11 mouse cellular contexts compared by ENCODE assay signal in the genomic region with DNA sequence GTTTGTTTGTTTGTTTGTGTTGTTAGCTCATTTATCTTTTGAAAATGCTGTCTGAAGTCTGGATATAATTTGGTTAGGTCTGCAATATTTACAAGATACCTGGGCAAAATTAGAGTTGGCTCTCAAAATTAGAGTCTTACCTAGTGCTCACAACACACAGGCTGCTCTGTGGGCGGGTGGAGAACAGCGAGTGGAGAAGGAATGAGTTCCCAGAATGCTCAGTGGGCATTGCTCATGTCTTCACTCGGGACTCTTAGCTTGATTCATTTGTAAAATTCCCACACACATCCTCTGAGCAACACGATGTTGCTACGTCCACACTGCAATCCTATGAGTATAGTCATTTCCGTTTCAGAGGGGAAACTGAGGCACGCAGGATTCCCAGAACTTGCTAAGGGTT.
"Had no signal": no experiment of that assay in that cellular context is flagged by ENCODE, and none has a peak within 500 bp of the region (broad histone marks: within the 10 kb centered on the region; RNA-seq: fewer than 3 reads in every experiment).

No protein-coding gene starts in this region.

- H3K9ac ChIP-seq: hindbrain, embryonic 15.5 days; limb, embryonic 13.5 days; liver, embryonic 14.5 days; midbrain, embryonic 12.5 days had no signal

- H3K4me2 ChIP-seq: hindbrain, embryonic 15.5 days; limb, embryonic 13.5 days; midbrain, embryonic 12.5 days had no signal

- H3K4me3 ChIP-seq: hindbrain, embryonic 15.5 days; left cerebral cortex, adult 2 months; limb, embryonic 13.5 days; midbrain, embryonic 12.5 days had no signal

- ATAC-seq: inflammation-experienced regulatory T-cells, adult 6 months; intestine, postnatal 0 days; midbrain, embryonic 16.5 days had no signal

- H3K36me3 ChIP-seq: hindbrain, embryonic 15.5 days; limb, embryonic 13.5 days; midbrain, embryonic 12.5 days had no signal

- DNase-seq: kidney, adult 8-10 months; lung, adult 18-20 months; thymus, postnatal 36 days had no signal

- H3K27ac ChIP-seq: left cerebral cortex, adult 2 months; limb, embryonic 13.5 days; liver, embryonic 14.5 days; midbrain, embryonic 12.5 days had no signal

- H3K27me3 ChIP-seq: hindbrain, embryonic 15.5 days had no signal

- H3K9me3 ChIP-seq: hindbrain, embryonic 15.5 days; limb, embryonic 13.5 days; midbrain, embryonic 12.5 days had no signal
